Mouse (Mus musculus) intestine, embryonic 16.5 days (tissue): ENCODE results near the gene Birc7. TPM values are rescaled to one million over a fixed set of nuclear protein-coding genes. Genes with fewer than 3 reads are reported as not detected.

Source experiments
- ATAC-seq: fragments of 200-750 bp; cut with Nextera tagmentation; 2 replicates; pipeline ENCODE4 v1.8.0; 2017; ENCODE audit warnings: moderate TSS enrichment, moderate library complexity
- H3K27ac ChIP-seq: fragments of 300-500 bp; sonication (generic); 2 replicates; pipeline ENCODE4 v1.5.1; 2014; ENCODE audit warnings: mild to moderate bottlenecking, low read length
- H3K27me3 ChIP-seq: fragments of 300-500 bp; sonication (generic); replicated peaks from 2 replicates; pipeline ENCODE4 v1.6.1; 2014; ENCODE audit warnings: low read length, control low read depth, mixed read lengths; ENCODE audit not compliant: control insufficient read depth, insufficient read depth
- H3K36me3 ChIP-seq: fragments of 300-500 bp; sonication (generic); 2 replicates; pipeline ENCODE4 v1.6.1; 2014; ENCODE audit warnings: low read length, control low read depth; ENCODE audit not compliant: control insufficient read depth, insufficient read depth
- H3K4me1 ChIP-seq: fragments of 300-500 bp; sonication (generic); 2 replicates; pipeline ENCODE4 v1.6.1; 2014; ENCODE audit warnings: low read length, control low read depth, mixed read lengths; ENCODE audit not compliant: control insufficient read depth, insufficient read depth
- H3K4me2 ChIP-seq: fragments of 300-500 bp; sonication (generic); 2 replicates; pipeline ENCODE4 v1.6.1; 2014; ENCODE audit warnings: low read depth, low read length, control low read depth
- H3K4me3 ChIP-seq: fragments of 300-500 bp; sonication (generic); 2 replicates; pipeline ENCODE4 v1.5.1; 2014; ENCODE audit warnings: mild to moderate bottlenecking, low read length
- H3K9ac ChIP-seq: fragments of 300-500 bp; sonication (generic); 2 replicates; pipeline ENCODE4 v1.6.1; 2014; ENCODE audit warnings: low read depth, low read length
- H3K9me3 ChIP-seq: fragments of 300-500 bp; sonication (generic); 2 replicates; pipeline ENCODE4 v1.6.1; 2016; ENCODE audit warnings: low read length, control low read depth; ENCODE audit not compliant: control insufficient read depth
- WGBS: fragments of 180-500 bp; shearing (Covaris S2); extraction: QIAGEN DNeasy Blood & Tissue Kit; methylation state at CpG from one replicate; pipeline ENCODE4 v1.1.7; 2014; 5-methylcytosine and 5-hydroxymethylcytosine counted together
- polyA plus RNA-seq: library from polyadenylated mRNA; unstranded; fragments of >200 nt; fragmentation: Nextera tagmentation; extraction: Ambion mirVana; gene quantifications from 2 replicates; pipeline ENCODE4 v1.2.1, GENCODE M21; 2015

The Birc7 gene
- polyA plus RNA-seq, result 0.09 TPM in 1 of 2 replicates, not detected in the other

- H3K4me3 ChIP-seq, result no peak within 1 kb of the TSS
- 61% methylated on average over 4 of the region's 4 CpGs for WGBS
- H3K27ac ChIP-seq, result no peak within 1 kb of the TSS
- H3K36me3 ChIP-seq, result no peaks in the 10 kb centered on the region
- ATAC-seq, result no peak
- no peak within 1 kb of the TSS for H3K9ac ChIP-seq
- no peaks in the 10 kb centered on the region for H3K4me1 ChIP-seq
- H3K4me2 ChIP-seq, result no peak within 1 kb of the TSS
- H3K9me3 ChIP-seq, result no peaks in the 10 kb centered on the region
- no peaks in the 10 kb centered on the region for H3K27me3 ChIP-seq
Observed at GRCm38 (mm10) chr2:180928723-180929122, at the start of gene Birc7. Gene Birc7 (plus strand): TSS chr2:180929023.

DNA sequence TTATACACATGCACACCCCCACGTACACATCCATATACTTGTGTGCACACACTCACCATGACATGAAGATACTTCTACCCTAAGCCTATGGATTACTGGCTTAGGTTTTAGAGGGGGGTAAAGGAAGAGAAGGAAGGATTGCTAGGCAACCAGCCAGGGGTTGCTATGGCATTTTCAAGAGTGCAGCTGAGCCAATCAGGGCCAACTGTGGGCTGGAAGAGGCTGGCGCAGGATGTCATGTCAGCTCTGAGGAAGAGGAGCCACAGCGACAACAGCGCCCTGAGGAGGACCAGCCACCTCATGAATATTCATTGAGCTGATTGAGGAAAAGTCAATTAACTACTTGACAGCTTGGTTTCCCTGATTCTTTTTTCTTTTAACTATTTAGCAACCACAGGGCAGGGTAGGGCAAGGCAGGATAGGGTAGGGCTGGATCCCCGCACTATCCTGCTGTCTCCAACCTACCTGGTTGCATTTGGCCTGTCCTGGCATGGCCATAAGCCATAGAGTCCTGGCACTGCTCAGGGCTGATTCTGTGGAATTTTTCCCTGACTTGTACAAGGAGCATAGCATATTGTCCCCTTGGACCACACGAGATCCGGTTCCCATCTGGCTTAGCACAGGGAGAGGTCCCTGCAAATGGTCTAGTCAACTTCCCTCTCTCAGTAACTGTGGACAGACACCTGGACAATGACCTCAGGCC is 49.3 kb upstream of the Birc7 start:
- H3K27ac ChIP-seq, result no peak overlapping the region
- H3K4me3 ChIP-seq, result no peak overlapping the region
- ATAC-seq, result no peak
- no peak overlapping the region for H3K4me2 ChIP-seq
- no peaks in the 10 kb centered on the region for H3K4me1 ChIP-seq
- no peaks in the 10 kb centered on the region for H3K36me3 ChIP-seq
- H3K9ac ChIP-seq, result no peak overlapping the region
- no peaks in the 10 kb centered on the region for H3K9me3 ChIP-seq
- no peaks in the 10 kb centered on the region for H3K27me3 ChIP-seq
- 52% methylated on average over 7 of the region's 7 CpGs for WGBS

- Histone ChIP-seq H3K36me3 (no peaks in the 10 kb centered on the region), H3K27me3 (0 out of 2 replicates have a peak, but pooled peaks cover under 1% of the 10 kb centered on the region), H3K4me2 (no peak overlapping the region), H3K27ac (no peak overlapping the region), H3K9ac (no peak overlapping the region), H3K4me3 (no peak overlapping the region), H3K4me1 (no peaks in the 10 kb centered on the region), H3K9me3 (no peaks in the 10 kb centered on the region)
- WGBS, result 56% methylated on average over 9 of the region's 9 CpGs
- ATAC-seq, result no peak
Observed at GRCm38 (mm10) chr2:180881281-180881680, 47.5 kb upstream of the Birc7 start.

DNA sequence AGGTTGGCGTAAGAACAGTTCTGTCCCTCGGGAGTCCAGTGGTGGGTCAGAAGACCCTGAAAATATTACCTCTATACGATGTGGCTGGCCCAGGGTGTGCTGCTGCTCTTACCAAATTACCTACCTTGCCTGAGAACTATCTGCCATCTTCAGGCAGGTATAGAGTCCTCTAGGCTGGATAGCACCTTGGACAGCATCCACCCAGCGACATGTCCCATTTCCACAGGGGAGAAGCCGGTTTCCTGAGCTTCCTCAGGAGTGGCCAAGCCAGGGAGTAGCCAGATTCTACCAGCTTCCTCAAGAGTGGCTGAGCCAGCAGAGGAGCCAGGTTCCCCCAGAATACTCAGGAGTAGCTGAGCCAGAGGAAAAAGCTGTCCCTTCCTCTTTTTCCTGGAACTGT is 43.6 kb upstream of the Birc7 start:
- Histone ChIP-seq H3K4me3 (no peak overlapping the region), H3K4me2 (no peak overlapping the region), H3K9me3 (no peaks in the 10 kb centered on the region), H3K9ac (no peak overlapping the region), H3K36me3 (no peaks in the 10 kb centered on the region), H3K4me1 (no peaks in the 10 kb centered on the region), H3K27ac (no peak overlapping the region), H3K27me3 (peaks cover 29% of the 10 kb centered on the region)
- no peak for ATAC-seq
- WGBS, result 52% methylated on average over 5 of the region's 5 CpGs

DNA sequence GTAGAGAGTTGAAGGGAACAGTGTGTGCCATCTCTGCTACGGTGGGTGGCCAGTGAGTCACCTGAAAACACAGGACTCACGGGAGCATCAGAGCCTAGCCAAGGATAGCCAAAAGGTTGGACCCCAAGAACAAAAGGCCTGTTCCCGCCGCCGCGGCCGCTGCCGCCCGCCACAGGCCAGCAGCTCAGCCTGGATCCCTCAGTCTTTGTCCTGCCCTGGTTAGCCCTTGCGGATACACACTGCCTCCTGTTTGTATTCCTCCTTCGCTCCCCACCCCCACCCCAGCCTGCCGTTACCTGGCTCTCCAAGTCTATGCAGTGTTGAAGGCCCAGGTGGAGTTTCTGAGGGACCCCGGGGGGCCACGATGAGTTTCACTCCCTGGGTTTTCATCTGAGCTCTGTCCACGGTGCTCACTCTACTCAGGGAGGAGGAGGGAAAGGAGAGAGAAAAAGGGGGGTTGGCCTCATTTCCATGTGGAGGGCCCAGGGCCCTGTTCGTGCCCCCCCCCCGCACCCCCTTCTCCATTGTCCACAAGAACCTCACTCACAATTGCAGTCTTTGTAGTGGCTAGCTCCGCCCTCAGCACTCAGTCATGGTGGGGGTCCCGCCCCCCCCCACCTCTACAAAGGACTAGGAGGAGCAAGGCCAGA is 39.4 kb upstream of the Birc7 start:
- Histone ChIP-seq H3K4me2 (no peak overlapping the region), H3K36me3 (no peaks in the 10 kb centered on the region), H3K27ac (no peak overlapping the region), H3K4me3 (no peak overlapping the region), H3K9me3 (no peaks in the 10 kb centered on the region), H3K9ac (no peak overlapping the region), H3K4me1 (peaks cover 18% of the 10 kb centered on the region), H3K27me3 (peaks cover 70% of the 10 kb centered on the region)
- 8% methylated on average over 19 of the region's 19 CpGs for WGBS
- no peak for ATAC-seq

- Histone ChIP-seq H3K36me3 (no peaks in the 10 kb centered on the region), H3K9me3 (no peaks in the 10 kb centered on the region), H3K4me3 (no peak overlapping the region), H3K27me3 (peaks cover 75% of the 10 kb centered on the region), H3K4me2 (no peak overlapping the region), H3K9ac (no peak overlapping the region), H3K27ac (no peak overlapping the region), H3K4me1 (peaks cover 22% of the 10 kb centered on the region)
- WGBS, result 17% methylated on average over 4 of the region's 4 CpGs
- ATAC-seq, result no peak
Observed at GRCm38 (mm10) chr2:180889921-180890280, 38.9 kb upstream of the Birc7 start.

DNA sequence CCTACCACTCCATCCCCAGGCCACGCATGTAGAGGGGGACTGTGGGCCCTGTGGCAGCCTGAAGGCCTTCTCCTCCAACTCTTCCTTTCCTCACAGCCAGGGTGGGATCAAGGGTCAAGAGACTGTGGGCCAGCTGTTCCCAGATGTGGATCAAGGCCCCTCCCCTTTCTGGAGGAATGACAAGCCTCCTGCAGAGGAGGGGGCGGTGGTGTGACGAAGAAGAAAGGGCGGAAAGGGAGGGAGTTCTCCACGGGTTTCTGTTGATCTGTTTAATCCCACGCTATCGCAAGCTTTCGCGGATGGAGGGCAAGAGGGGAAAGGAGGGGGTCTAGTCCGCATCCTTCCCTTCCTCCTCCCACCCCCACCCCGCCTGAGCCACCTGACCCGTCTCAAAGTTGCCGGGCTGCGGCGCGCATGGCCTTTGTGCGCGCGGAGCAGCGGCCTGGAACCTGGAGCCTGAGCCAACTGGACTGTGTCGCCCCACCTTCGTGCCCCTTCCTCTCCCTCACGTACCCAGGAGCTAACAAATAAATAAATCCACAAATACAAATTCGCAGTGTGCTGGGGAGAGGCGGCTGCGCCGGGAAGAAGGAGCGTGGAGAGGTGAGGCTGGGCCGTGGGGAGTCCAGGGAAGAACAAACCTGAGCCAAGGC is 38.3 kb upstream of the Birc7 start:
- H3K27me3 ChIP-seq, result peaks cover 80% of the 10 kb centered on the region
- H3K27ac ChIP-seq, result no peak overlapping the region
- no peak overlapping the region for H3K9ac ChIP-seq
- no peak overlapping the region for H3K4me2 ChIP-seq
- no peaks in the 10 kb centered on the region for H3K36me3 ChIP-seq
- no peak overlapping the region for H3K4me3 ChIP-seq
- no peaks in the 10 kb centered on the region for H3K9me3 ChIP-seq
- ATAC-seq, result no peak
- peaks cover 22% of the 10 kb centered on the region for H3K4me1 ChIP-seq
- WGBS, result 2% methylated on average over 29 of the region's 29 CpGs

DNA sequence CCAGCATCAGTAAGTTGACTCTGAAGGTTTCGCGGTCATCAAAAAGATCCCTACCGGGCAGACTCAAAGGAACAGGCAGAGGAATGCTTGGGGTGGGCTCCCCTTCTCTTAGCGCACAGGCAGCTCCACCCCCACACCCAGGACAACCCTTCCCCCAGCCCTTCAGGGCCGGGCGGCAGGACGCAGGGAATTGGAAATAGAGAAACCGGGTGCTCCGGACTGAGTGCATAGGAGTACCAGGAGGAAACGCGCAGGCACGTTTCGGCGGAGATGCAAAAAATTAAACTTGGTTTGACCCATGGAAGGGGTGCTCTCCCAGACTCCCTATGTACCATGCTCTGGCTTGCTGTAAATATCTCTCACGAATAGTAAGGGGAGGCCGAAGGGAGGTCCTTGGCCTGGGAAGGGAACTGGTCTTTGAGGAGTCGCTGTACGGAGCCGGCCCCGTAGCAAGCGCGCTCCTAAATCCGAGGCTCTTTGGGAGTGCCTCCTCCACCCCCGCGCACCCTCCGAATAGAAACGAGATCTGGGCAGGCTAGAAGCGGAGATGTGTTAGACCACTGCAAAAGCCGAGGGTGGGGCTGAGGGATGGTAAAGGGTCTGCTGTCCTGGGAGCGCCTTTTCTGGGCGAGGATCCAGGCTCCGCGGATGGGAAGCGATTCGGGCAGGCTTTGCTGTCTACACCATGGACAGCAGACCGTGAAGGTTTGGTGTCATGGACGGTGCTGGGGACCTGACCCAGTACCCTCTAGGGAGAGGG is 37.6 kb upstream of the Birc7 start:
- peaks cover 84% of the 10 kb centered on the region for H3K27me3 ChIP-seq
- no peaks in the 10 kb centered on the region for H3K9me3 ChIP-seq
- H3K4me2 ChIP-seq, result no peak overlapping the region
- H3K4me1 ChIP-seq, result peaks cover 22% of the 10 kb centered on the region
- 0 out of 2 replicates have a peak overlapping the region, but pooled peaks have one; percentile 0 for H3K4me3 ChIP-seq
- H3K9ac ChIP-seq, result no peak overlapping the region
- no peak for ATAC-seq
- 2% methylated on average over 37 of the region's 37 CpGs for WGBS
- no peak overlapping the region for H3K27ac ChIP-seq
- no peaks in the 10 kb centered on the region for H3K36me3 ChIP-seq

- peaks cover 22% of the 10 kb centered on the region for H3K4me1 ChIP-seq
- H3K9ac ChIP-seq, result no peak overlapping the region
- peaks cover 85% of the 10 kb centered on the region for H3K27me3 ChIP-seq
- WGBS, result 10% methylated on average over 9 of the region's 9 CpGs
- no peak overlapping the region for H3K4me2 ChIP-seq
- no peaks in the 10 kb centered on the region for H3K9me3 ChIP-seq
- no peak overlapping the region for H3K27ac ChIP-seq
- ATAC-seq, result no peak
- H3K36me3 ChIP-seq, result no peaks in the 10 kb centered on the region
- H3K4me3 ChIP-seq, result no peak overlapping the region
Observed at GRCm38 (mm10) chr2:180891835-180892323, 36.9 kb upstream of the Birc7 start.
